Mouse (Mus musculus) cortical plate, adult 2 months (tissue): ENCODE measurements at regions not wholly inside any gene's neighbourhood (a gene's known extent, or its start where the extent isn't known, plus 50 kb on each side); places are given as distances from the start of the nearest gene placed in this dataset.

ENCODE experiments used
- H3K27ac ChIP-seq: fragments of 200-500 bp; 2 replicates; pipeline ENCODE4 v1.5.1; 2012; ENCODE audit warnings: low read length, control low read depth, inconsistent platforms; ENCODE audit not compliant: insufficient read depth
- H3K4me1 ChIP-seq: fragments of 200-500 bp; 2 replicates; pipeline ENCODE4 v1.6.1; 2011; ENCODE audit warnings: low read length; ENCODE audit not compliant: control insufficient read depth, insufficient read depth
- H3K4me3 ChIP-seq: fragments of 200-500 bp; 2 replicates; pipeline ENCODE4 v1.5.1; 2011; ENCODE audit warnings: mild to moderate bottlenecking, low read length, control low read depth; ENCODE audit not compliant: insufficient read depth
- CTCF ChIP-seq: fragments of 200-500 bp; IDR thresholded peaks from 2 replicates; pipeline ENCODE4 v1.5.1; 2011; ENCODE audit warnings: mild to moderate bottlenecking, control low read depth, low read length; ENCODE audit not compliant: insufficient read depth; ENCODE audit errors: extremely low read depth
- POLR2A ChIP-seq: fragments of 200-500 bp; IDR thresholded peaks from 2 replicates; pipeline ENCODE4 v1.6.1; 2011; ENCODE audit warnings: mild to moderate bottlenecking, low read length, control low read depth; ENCODE audit not compliant: insufficient read depth; ENCODE audit errors: extremely low read depth

GRCm38 (mm10) chr12:26688048-26688447 lies 219.0 kb downstream of the Cmpk2 start:
- H3K4me1 ChIP-seq: no peaks in the 10 kb centered on the region
- H3K4me3 ChIP-seq: no peak overlapping the region
- H3K27ac ChIP-seq: no peak overlapping the region
- TF ChIP-seq POLR2A (no peak), CTCF (no peak)

- H3K4me1 ChIP-seq: no peaks in the 10 kb centered on the region; the same call in 1 of the 2 replicates
- no peak overlapping the region for H3K4me3 ChIP-seq
- H3K27ac ChIP-seq: no peak overlapping the region
- TF ChIP-seq CTCF (no peak), POLR2A (no peak)
These were observed 211.6 kb downstream of the Cmpk2 start for GRCm38 (mm10) chr12:26680568-26680947.

- no peaks in the 10 kb centered on the region; the same call in 1 of the 2 replicates for H3K4me1 ChIP-seq
- no peak overlapping the region for H3K27ac ChIP-seq
- no peak for TF ChIP-seq CTCF
- TF ChIP-seq POLR2A: no peak
- H3K4me3 ChIP-seq: no peak overlapping the region
These were observed 211.0 kb downstream of the Cmpk2 start for GRCm38 (mm10) chr12:26679887-26680567.

- no peak overlapping the region for H3K27ac ChIP-seq
- no peak for TF ChIP-seq CTCF
- TF ChIP-seq POLR2A: no peak
- H3K4me3 ChIP-seq: no peak overlapping the region
These were observed 196.5 kb downstream of the Cmpk2 start for GRCm38 (mm10) chr12:26665466-26665865.

GRCm38 (mm10) chr12:26654251-26654650 lies 185.2 kb downstream of the Cmpk2 start:
- no peak for TF ChIP-seq CTCF
- TF ChIP-seq POLR2A: no peak
- no peaks in the 10 kb centered on the region for H3K4me1 ChIP-seq
- H3K4me3 ChIP-seq: no peak overlapping the region
- no peak overlapping the region for H3K27ac ChIP-seq

More at GRCm38 (mm10) chr12:26665466-26665865, 196.5 kb downstream of the Cmpk2 start:
- H3K4me1 ChIP-seq: no peaks in the 10 kb centered on the region

- no peak overlapping the region for H3K27ac ChIP-seq
- TF ChIP-seq CTCF (no peak), POLR2A (no peak)
- no peaks in the 10 kb centered on the region for H3K4me1 ChIP-seq
- H3K4me3 ChIP-seq: no peak overlapping the region
These were observed 184.8 kb downstream of the Cmpk2 start for GRCm38 (mm10) chr12:26653781-26654180.

- H3K27ac ChIP-seq: no peak overlapping the region
- no peaks in the 10 kb centered on the region for H3K4me1 ChIP-seq
- no peak overlapping the region for H3K4me3 ChIP-seq
- TF ChIP-seq CTCF: no peak
These were observed 177.1 kb downstream of the Cmpk2 start for GRCm38 (mm10) chr12:26646141-26646540.

GRCm38 (mm10) chr12:26635665-26636241 lies 166.7 kb downstream of the Cmpk2 start:
- Histone ChIP-seq H3K27ac (no peak overlapping the region), H3K4me1 (no peaks in the 10 kb centered on the region), H3K4me3 (no peak overlapping the region)
- TF ChIP-seq CTCF: no peak
- TF ChIP-seq POLR2A: no peak

- Histone ChIP-seq H3K4me3 (no peak overlapping the region), H3K27ac (no peak overlapping the region), H3K4me1 (no peaks in the 10 kb centered on the region)
- TF ChIP-seq CTCF: no peak
- TF ChIP-seq POLR2A: no peak
These were observed 166.2 kb downstream of the Cmpk2 start for GRCm38 (mm10) chr12:26635253-26635652.

GRCm38 (mm10) chr12:26631795-26632122 lies 162.8 kb downstream of the Cmpk2 start:
- Histone ChIP-seq H3K27ac (no peak overlapping the region), H3K4me3 (no peak overlapping the region), H3K4me1 (no peaks in the 10 kb centered on the region)
- TF ChIP-seq CTCF (no peak), POLR2A (no peak)
